Mouse (Mus musculus) gastrocnemius, postnatal 10 days (tissue): ENCODE data around the gene Fbln2. TPM values are rescaled to one million over a fixed set of nuclear protein-coding genes. Genes with fewer than 3 reads are reported as not detected.

Source experiments
- DNase-seq: peaks from one replicate; pipeline ENCODE4 v3.0.0; 2021; ENCODE audit warnings: mixed read lengths
- total RNA-seq, 2 experiments: library from RNA; stranded (reverse); gene quantifications; 2 replicates each; pipeline ENCODE4 v1.2.3; 2021

Gene Fbln2
- total RNA-seq, 2 experiments from 2014 or later = 63.3 to 73.2 TPM

GRCm38 (mm10) chr6:91281747-91282146 lies 69.5 kb downstream of the Fbln2 start:
- DNase-seq = no peak

- DNase-seq = no peak
Observed at GRCm38 (mm10) chr6:91283031-91283430, 70.8 kb downstream of the Fbln2 start.

- no peak for DNase-seq
Observed at GRCm38 (mm10) chr6:91284521-91285449, 72.5 kb downstream of the Fbln2 start.

- DNase-seq = peak; percentile 88
Observed at GRCm38 (mm10) chr6:91285450-91285790, 73.2 kb downstream of the Fbln2 start.

GRCm38 (mm10) chr6:91285814-91286545 lies 73.7 kb downstream of the Fbln2 start:
- peak; percentile 30 for DNase-seq

- peak; percentile 80 for DNase-seq
Observed at GRCm38 (mm10) chr6:91286624-91287023, 74.4 kb downstream of the Fbln2 start.

GRCm38 (mm10) chr6:91287148-91287547 lies 74.9 kb downstream of the Fbln2 start:
- no peak for DNase-seq

- no peak for DNase-seq
Observed at GRCm38 (mm10) chr6:91287636-91288035, 75.4 kb downstream of the Fbln2 start.

- no peak for DNase-seq
Observed at GRCm38 (mm10) chr6:91288251-91288785, 76.1 kb downstream of the Fbln2 start.

- no peak for DNase-seq
Observed at GRCm38 (mm10) chr6:91288961-91289360, 76.7 kb downstream of the Fbln2 start.

GRCm38 (mm10) chr6:91290937-91291336 lies 78.7 kb downstream of the Fbln2 start:
- no peak for DNase-seq

- no peak for DNase-seq
Observed at GRCm38 (mm10) chr6:91295431-91295830, 83.2 kb downstream of the Fbln2 start.

GRCm38 (mm10) chr6:91298828-91299227 lies 86.6 kb downstream of the Fbln2 start:
- DNase-seq = no peak

- DNase-seq = no peak
Observed at GRCm38 (mm10) chr6:91300079-91300478, 87.8 kb downstream of the Fbln2 start.

- no peak for DNase-seq
Observed at GRCm38 (mm10) chr6:91301839-91302238, 89.6 kb downstream of the Fbln2 start.

GRCm38 (mm10) chr6:91302337-91302736 lies 90.1 kb downstream of the Fbln2 start:
- no peak for DNase-seq

GRCm38 (mm10) chr6:91304172-91304571 lies 91.9 kb downstream of the Fbln2 start:
- no peak for DNase-seq

GRCm38 (mm10) chr6:91307972-91308371 lies 95.7 kb downstream of the Fbln2 start:
- no peak for DNase-seq

GRCm38 (mm10) chr6:91311204-91311603 lies 98.9 kb downstream of the Fbln2 start:
- no peak for DNase-seq

GRCm38 (mm10) chr6:91312491-91312890 lies 100.2 kb downstream of the Fbln2 start:
- no peak for DNase-seq
